26 mouse cellular contexts compared by ENCODE assay signal in genomic region chr17:24821351-24822280, GRCm38 (mm10). TPM values are rescaled to one million over a fixed set of nuclear protein-coding genes. Genes with fewer than 3 reads are reported as not detected.
DNase-seq lines count a peak whose midpoint lies in the region; ATAC-seq and TF ChIP-seq lines count a peak whose summit lies in the region.
"Had no signal": no experiment of that assay in that cellular context is flagged by ENCODE, and none has a peak within 500 bp of the region (broad histone marks: within the 10 kb centered on the region; RNA-seq: fewer than 3 reads in every experiment).

No protein-coding gene starts in this region.

- no peak overlapping the region for H3K4me2 ChIP-seq in liver, postnatal 0 days (ENCODE audit: low read depth, low read length)
- H3K4me2 ChIP-seq in liver, embryonic 12.5 days: no peak overlapping the region
- H3K4me2 ChIP-seq: heart, embryonic 15.5 days; hindbrain, embryonic 15.5 days; limb, embryonic 13.5 days; midbrain, embryonic 13.5 days; neural tube, embryonic 12.5 days had no signal

- H3K27ac ChIP-seq in gastrocnemius, adult 2 months: no peak overlapping the region
- H3K27ac ChIP-seq in liver, postnatal 0 days (ENCODE audit: low read depth): peak overlapping the region; percentile 66
- no peak overlapping the region for H3K27ac ChIP-seq in liver, embryonic 12.5 days
- H3K27ac ChIP-seq: heart, embryonic 15.5 days; hindbrain, embryonic 15.5 days; layer of hippocampus, adult 2 months; limb, embryonic 13.5 days; midbrain, embryonic 13.5 days; neural tube, embryonic 12.5 days had no signal

- DNase-seq in gastrocnemius, adult 2 months: peak; percentile 21
- DNase-seq in gastrocnemius, postnatal 25 days: no peak
- DNase-seq in liver, postnatal 0 days: no peak
- DNase-seq in kidney, adult 9 months: peak; percentile 72
- DNase-seq in lung, postnatal 4 days: no peak
- DNase-seq in Muller cell, postnatal 12 days (ENCODE audit: inconsistent ontology term): no peak
- DNase-seq: B cell, adult 2 months; cerebellum, postnatal 14 days; embryo, embryonic 11 days; heart, postnatal 4 days; layer of hippocampus, postnatal 36 days; lung, postnatal 10 days; right cerebral cortex, adult 18-20 months; thymus, postnatal 36 days had no signal

- 28% methylated on average over 3 of the region's 3 CpGs for WGBS in liver, postnatal 0 days (ENCODE audit: insufficient replicate concordance)
- WGBS in liver, embryonic 12.5 days (ENCODE audit: insufficient replicate concordance): 39% methylated on average over 3 of the region's 3 CpGs

- H3K9me3 ChIP-seq in liver, postnatal 0 days (ENCODE audit: low read length): no peaks in the 10 kb centered on the region
- H3K9me3 ChIP-seq in liver, embryonic 12.5 days (replicated peaks): no peaks in the 10 kb centered on the region
- H3K9me3 ChIP-seq: heart, embryonic 15.5 days; hindbrain, embryonic 15.5 days; limb, embryonic 13.5 days; midbrain, embryonic 13.5 days; neural tube, embryonic 12.5 days had no signal

- no peak overlapping the region for H3K9ac ChIP-seq in liver, postnatal 0 days (replicated peaks)
- H3K9ac ChIP-seq in liver, embryonic 12.5 days: no peak overlapping the region
- H3K9ac ChIP-seq: heart, embryonic 15.5 days; hindbrain, embryonic 15.5 days; limb, embryonic 13.5 days; midbrain, embryonic 13.5 days; neural tube, embryonic 12.5 days had no signal

- TF ChIP-seq CTCF in gastrocnemius, adult 2 months (IDR thresholded peaks at IDR 0.05): no peak
- TF ChIP-seq CTCF in liver, postnatal 0 days (IDR thresholded peaks at IDR 0.05; ENCODE audit: low read depth): no peak

- no peak overlapping the region for H3K4me3 ChIP-seq in gastrocnemius, adult 2 months
- no peak overlapping the region for H3K4me3 ChIP-seq in liver, postnatal 0 days (ENCODE audit: low read depth, low read length)
- H3K4me3 ChIP-seq in liver, embryonic 12.5 days: no peak overlapping the region
- H3K4me3 ChIP-seq: heart, embryonic 15.5 days; hindbrain, embryonic 15.5 days; layer of hippocampus, adult 2 months; limb, embryonic 13.5 days; midbrain, embryonic 13.5 days; neural tube, embryonic 12.5 days had no signal

- peak; percentile 25; the same call in 1 of the 2 replicates for TF ChIP-seq EP300 in liver, postnatal 0 days (IDR thresholded peaks at IDR 0.05; ENCODE audit: low read depth)

- H3K4me1 ChIP-seq in liver, postnatal 0 days (ENCODE audit: insufficient read depth): no peaks in the 10 kb centered on the region; the same call in 1 of the 2 replicates
- no peaks in the 10 kb centered on the region for H3K4me1 ChIP-seq in liver, embryonic 12.5 days
- H3K4me1 ChIP-seq: heart, embryonic 15.5 days; hindbrain, embryonic 15.5 days; limb, embryonic 13.5 days; midbrain, embryonic 13.5 days; neural tube, embryonic 12.5 days had no signal

- intact Hi-C loops in gastrocnemius, adult 2 months (cut with DNase I): no loop called here

- no peaks in the 10 kb centered on the region for H3K36me3 ChIP-seq in liver, postnatal 0 days (replicated peaks; ENCODE audit: insufficient read depth, low read length)
- no peaks in the 10 kb centered on the region for H3K36me3 ChIP-seq in liver, embryonic 12.5 days
- H3K36me3 ChIP-seq: heart, embryonic 15.5 days; hindbrain, embryonic 15.5 days; limb, embryonic 13.5 days; midbrain, embryonic 13.5 days; neural tube, embryonic 12.5 days had no signal

- peak; percentile 47 for ATAC-seq in liver, postnatal 0 days
- no peak for ATAC-seq in liver, embryonic 12.5 days
- ATAC-seq: forebrain, embryonic 16.5 days; intestine, embryonic 16.5 days; midbrain, embryonic 13.5 days had no signal

- 0 out of 2 replicates have a peak, but pooled peaks cover 3% of the 10 kb centered on the region for H3K27me3 ChIP-seq in liver, postnatal 0 days (ENCODE audit: insufficient read depth, low read length)
- peaks cover 15% of the 10 kb centered on the region for H3K27me3 ChIP-seq in liver, embryonic 12.5 days (replicated peaks)
- H3K27me3 ChIP-seq: midbrain, embryonic 13.5 days; neural tube, embryonic 12.5 days had no signal

RNA-seq across cellular contexts. Expression of gene Meiob, which starts 17.5 kb away (rescaled TPM):
- not detected for total RNA-seq in gastrocnemius, adult 2 months (2021)
- not detected for total RNA-seq in gastrocnemius, postnatal 25 days (2021)
- polyA plus RNA-seq in liver, postnatal 0 days (2015; fragmentation: Nextera tagmentation; extraction: Ambion mirVana): 0.97 and 1.2 TPM in 2 replicates
- 1.5 TPM in 2 replicates for polyA plus RNA-seq in liver, embryonic 12.5 days (2016; fragmentation: Nextera tagmentation; extraction: Ambion mirVana)
- total RNA-seq: layer of hippocampus, adult 2 months; layer of hippocampus, postnatal 36 days; left cerebral cortex, postnatal 14 days had no signal
- polyA plus RNA-seq: embryonic facial prominence, embryonic 14.5 days; forebrain, embryonic 16.5 days; heart, embryonic 15.5 days; hindbrain, embryonic 15.5 days; intestine, embryonic 16.5 days; limb, embryonic 13.5 days; midbrain, embryonic 13.5 days; neural tube, embryonic 12.5 days had no signal

RNA-seq across cellular contexts. Expression of gene Hagh, which starts 18.3 kb away (rescaled TPM):
- 10 to 100 TPM; 75.8 to 90.9 TPM for total RNA-seq in gastrocnemius, adult 2 months (2021)
- total RNA-seq in gastrocnemius, postnatal 25 days (2021): 10 to 100 TPM; 73.3 to 77.5 TPM
- 233 and 241 TPM in 2 replicates for polyA plus RNA-seq in liver, postnatal 0 days (2015; fragmentation: Nextera tagmentation; extraction: Ambion mirVana)
- polyA plus RNA-seq in liver, embryonic 12.5 days (2016; fragmentation: Nextera tagmentation; extraction: Ambion mirVana): 61.1 and 64.8 TPM in 2 replicates

RNA-seq across cellular contexts. Expression of gene Fahd1, which starts 28.5 kb away (rescaled TPM):
- 10 to 100 TPM; 34.6 to 50.6 TPM for total RNA-seq in gastrocnemius, adult 2 months (2021)
- total RNA-seq in gastrocnemius, postnatal 25 days (2021): 10 to 100 TPM; 38.1 to 44.5 TPM
- 84.9 and 90.0 TPM in 2 replicates for polyA plus RNA-seq in liver, postnatal 0 days (2015; fragmentation: Nextera tagmentation; extraction: Ambion mirVana)
- polyA plus RNA-seq in liver, embryonic 12.5 days (2016; fragmentation: Nextera tagmentation; extraction: Ambion mirVana): 34.2 and 34.6 TPM in 2 replicates

RNA-seq across cellular contexts. Expression of gene Igfals, which starts 44.2 kb away (rescaled TPM):
- total RNA-seq in gastrocnemius, adult 2 months (2021): 1 to 10 TPM; 3.4 to 4.0 TPM
- total RNA-seq in gastrocnemius, postnatal 25 days (2021): 1 to 10 TPM; 3.8 to 4.4 TPM
- 28.0 and 32.4 TPM in 2 replicates for polyA plus RNA-seq in liver, postnatal 0 days (2015; fragmentation: Nextera tagmentation; extraction: Ambion mirVana)
- 5.3 and 5.4 TPM in 2 replicates for polyA plus RNA-seq in liver, embryonic 12.5 days (2016; fragmentation: Nextera tagmentation; extraction: Ambion mirVana)
- total RNA-seq: left cerebral cortex, postnatal 14 days; megakaryocyte, adult 5-6 weeks had no signal
- polyA plus RNA-seq: midbrain, embryonic 13.5 days had no signal

Comparison
In these comparisons a context has a peak if more than half of its experiments do, and no peak if none do; other contexts are left out.
1. DNase-seq: peak in gastrocnemius, adult 2 months (single experiment) and kidney, adult 9 months (single experiment); none in gastrocnemius, postnatal 25 days (single experiment), liver, postnatal 0 days (single experiment), lung, postnatal 4 days (0 of 2) and Muller cell, postnatal 12 days (single experiment).